Mouse (Mus musculus): Measurements from ENCODE around the gene Nkd1. TPM values are rescaled to one million over a fixed set of nuclear protein-coding genes. Genes with fewer than 3 reads are reported as not detected.

Gene Nkd1
- polyA plus RNA-seq, 1 experiment from 2014 or later, result 24.5 TPM

GRCm38 (mm10) chr8:88564256-88564903, 43.2 kb downstream of the Nkd1 start:
- H3K4me3 ChIP-seq (ENCODE audit: low read depth, low read length), result no peak overlapping the region
- no peak for ATAC-seq
- no peaks in the 10 kb centered on the region for H3K9me3 ChIP-seq (ENCODE audit: control insufficient read depth)
- 35% methylated on average over 11 of the region's 11 CpGs for WGBS
- no peak overlapping the region for H3K27ac ChIP-seq (ENCODE audit: low read depth, low read length)
- H3K4me1 ChIP-seq (replicated peaks; ENCODE audit: control insufficient read depth, insufficient read depth, low read length), result no peaks in the 10 kb centered on the region
- TF ChIP-seq CTCF (IDR thresholded peaks at IDR 0.05; ENCODE audit: low read depth), result no peak
- no peak overlapping the region for H3K4me2 ChIP-seq (replicated peaks; ENCODE audit: low read depth)
- no peak overlapping the region for H3K9ac ChIP-seq (ENCODE audit: low read depth, low read length)
- no peaks in the 10 kb centered on the region for H3K27me3 ChIP-seq (replicated peaks; ENCODE audit: control insufficient read depth, insufficient read depth, low read length)
- no peaks in the 10 kb centered on the region for H3K36me3 ChIP-seq (ENCODE audit: control insufficient read depth, insufficient read depth)

- H3K4me3 ChIP-seq (ENCODE audit: low read depth, low read length), result no peak overlapping the region
- no peak overlapping the region for H3K4me2 ChIP-seq (replicated peaks; ENCODE audit: low read depth)
- no peak overlapping the region for H3K27ac ChIP-seq (ENCODE audit: low read depth, low read length)
- no peak for ATAC-seq
- 67% methylated on average over 4 of the region's 4 CpGs for WGBS
- no peak for TF ChIP-seq CTCF (IDR thresholded peaks at IDR 0.05; ENCODE audit: low read depth)
- no peak overlapping the region for H3K9ac ChIP-seq (ENCODE audit: low read depth, low read length)
- H3K27me3 ChIP-seq (replicated peaks; ENCODE audit: control insufficient read depth, insufficient read depth, low read length), result no peaks in the 10 kb centered on the region
- H3K4me1 ChIP-seq (replicated peaks; ENCODE audit: control insufficient read depth, insufficient read depth, low read length), result peaks cover 4% of the 10 kb centered on the region; the same call in 1 of the 2 replicates
- no peaks in the 10 kb centered on the region for H3K36me3 ChIP-seq (ENCODE audit: control insufficient read depth, insufficient read depth)
- no peaks in the 10 kb centered on the region for H3K9me3 ChIP-seq (ENCODE audit: control insufficient read depth)
These were observed 45.0 kb downstream of the Nkd1 start for GRCm38 (mm10) chr8:88566119-88566518.

GRCm38 (mm10) chr8:88567314-88568121, 46.4 kb downstream of the Nkd1 start:
- Histone ChIP-seq H3K9me3 (ENCODE audit: control insufficient read depth) (no peaks in the 10 kb centered on the region), H3K4me3 (ENCODE audit: low read depth, low read length) (no peak overlapping the region), H3K27ac (ENCODE audit: low read depth, low read length) (no peak overlapping the region; the same call in 1 of the 2 replicates), H3K4me2 (replicated peaks; ENCODE audit: low read depth) (no peak overlapping the region), H3K9ac (ENCODE audit: low read depth, low read length) (no peak overlapping the region), H3K4me1 (replicated peaks; ENCODE audit: control insufficient read depth, insufficient read depth, low read length) (peaks cover 4% of the 10 kb centered on the region; the same call in 1 of the 2 replicates), H3K27me3 (replicated peaks; ENCODE audit: control insufficient read depth, insufficient read depth, low read length) (no peaks in the 10 kb centered on the region), H3K36me3 (ENCODE audit: control insufficient read depth, insufficient read depth) (no peaks in the 10 kb centered on the region)
- WGBS, result 45% methylated on average over 13 of the region's 13 CpGs
- no peak for ATAC-seq
- peak; percentile 61 for TF ChIP-seq CTCF (IDR thresholded peaks at IDR 0.05; ENCODE audit: low read depth)

GRCm38 (mm10) chr8:88568211-88568610, 47.1 kb downstream of the Nkd1 start:
- Histone ChIP-seq H3K9ac (ENCODE audit: low read depth, low read length) (no peak overlapping the region), H3K27me3 (replicated peaks; ENCODE audit: control insufficient read depth, insufficient read depth, low read length) (no peaks in the 10 kb centered on the region), H3K9me3 (ENCODE audit: control insufficient read depth) (no peaks in the 10 kb centered on the region), H3K4me1 (replicated peaks; ENCODE audit: control insufficient read depth, insufficient read depth, low read length) (peaks cover 4% of the 10 kb centered on the region; the same call in 1 of the 2 replicates), H3K4me2 (replicated peaks; ENCODE audit: low read depth) (no peak overlapping the region), H3K27ac (ENCODE audit: low read depth, low read length) (no peak overlapping the region; the same call in 1 of the 2 replicates), H3K36me3 (ENCODE audit: control insufficient read depth, insufficient read depth) (no peaks in the 10 kb centered on the region), H3K4me3 (ENCODE audit: low read depth, low read length) (no peak overlapping the region)
- no peak for ATAC-seq
- 74% methylated on average over 3 of the region's 3 CpGs for WGBS
- TF ChIP-seq CTCF (IDR thresholded peaks at IDR 0.05; ENCODE audit: low read depth), result no peak

- Histone ChIP-seq H3K4me3 (ENCODE audit: low read depth, low read length) (no peak overlapping the region), H3K36me3 (ENCODE audit: control insufficient read depth, insufficient read depth) (no peaks in the 10 kb centered on the region), H3K4me2 (replicated peaks; ENCODE audit: low read depth) (no peak overlapping the region), H3K4me1 (replicated peaks; ENCODE audit: control insufficient read depth, insufficient read depth, low read length) (peaks cover 4% of the 10 kb centered on the region; the same call in 1 of the 2 replicates), H3K9me3 (ENCODE audit: control insufficient read depth) (no peaks in the 10 kb centered on the region), H3K27ac (ENCODE audit: low read depth, low read length) (no peak overlapping the region), H3K9ac (ENCODE audit: low read depth, low read length) (no peak overlapping the region), H3K27me3 (replicated peaks; ENCODE audit: control insufficient read depth, insufficient read depth, low read length) (no peaks in the 10 kb centered on the region)
- ATAC-seq, result no peak
- WGBS, result 61% methylated on average over 7 of the region's 7 CpGs
- no peak for TF ChIP-seq CTCF (IDR thresholded peaks at IDR 0.05; ENCODE audit: low read depth)
These were observed 48.2 kb downstream of the Nkd1 start for GRCm38 (mm10) chr8:88569366-88569765.

GRCm38 (mm10) chr8:88570293-88570998, 49.3 kb downstream of the Nkd1 start:
- no peak for ATAC-seq
- no peak overlapping the region for H3K9ac ChIP-seq (ENCODE audit: low read depth, low read length)
- no peaks in the 10 kb centered on the region for H3K36me3 ChIP-seq (ENCODE audit: control insufficient read depth, insufficient read depth)
- no peaks in the 10 kb centered on the region for H3K27me3 ChIP-seq (replicated peaks; ENCODE audit: control insufficient read depth, insufficient read depth, low read length)
- peak overlapping the region; percentile 64 for H3K27ac ChIP-seq (ENCODE audit: low read depth, low read length)
- WGBS, result 48% methylated on average over 10 of the region's 10 CpGs
- no peak overlapping the region for H3K4me2 ChIP-seq (replicated peaks; ENCODE audit: low read depth)
- peaks cover 4% of the 10 kb centered on the region; the same call in 1 of the 2 replicates for H3K4me1 ChIP-seq (replicated peaks; ENCODE audit: control insufficient read depth, insufficient read depth, low read length)
- no peak overlapping the region for H3K4me3 ChIP-seq (ENCODE audit: low read depth, low read length)
- no peak for TF ChIP-seq CTCF (IDR thresholded peaks at IDR 0.05; ENCODE audit: low read depth)
- no peaks in the 10 kb centered on the region for H3K9me3 ChIP-seq (ENCODE audit: control insufficient read depth)
